Mouse (Mus musculus): ENCODE measurements at regions not wholly inside any gene's neighbourhood (a gene's known extent, or its start where the extent isn't known, plus 50 kb on each side); places are given as distances from the start of the nearest gene placed in this dataset.

DNA sequence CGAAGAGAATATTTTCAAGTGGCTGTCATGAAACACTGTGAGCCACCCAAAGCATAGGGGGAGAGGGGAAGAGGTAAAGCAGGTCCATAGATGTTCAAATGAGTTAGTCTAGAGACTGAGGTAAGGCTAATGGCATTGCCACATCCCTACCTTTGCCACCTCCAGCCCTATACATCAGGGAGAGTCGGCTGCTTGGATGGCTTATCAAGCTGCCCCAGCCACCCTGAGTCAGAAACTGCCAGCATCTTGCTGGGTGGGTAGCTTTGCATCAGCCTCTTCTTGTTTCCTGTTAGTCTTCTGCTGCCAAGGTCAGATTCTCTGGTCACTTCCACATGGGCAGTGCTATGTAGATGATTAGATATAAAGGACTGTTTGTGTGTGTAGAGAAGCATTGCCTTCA, 215.6 kb downstream of the Pik3r1 start:
- ATAC-seq: peak; percentile 69; the same call in 1 of the 2 replicates
- H3K9me3 ChIP-seq: no peaks in the 10 kb centered on the region
- H3K36me3 ChIP-seq: no peaks in the 10 kb centered on the region
- WGBS: 88% methylated on average over 2 of the region's 2 CpGs
- H3K4me2 ChIP-seq (replicated peaks): no peak overlapping the region
- no peak overlapping the region for H3K4me3 ChIP-seq (replicated peaks)
- peaks cover 4% of the 10 kb centered on the region for H3K4me1 ChIP-seq (replicated peaks)
- no peak overlapping the region for H3K27ac ChIP-seq
- no peaks in the 10 kb centered on the region for H3K27me3 ChIP-seq (replicated peaks)
- H3K9ac ChIP-seq: no peak overlapping the region

DNA sequence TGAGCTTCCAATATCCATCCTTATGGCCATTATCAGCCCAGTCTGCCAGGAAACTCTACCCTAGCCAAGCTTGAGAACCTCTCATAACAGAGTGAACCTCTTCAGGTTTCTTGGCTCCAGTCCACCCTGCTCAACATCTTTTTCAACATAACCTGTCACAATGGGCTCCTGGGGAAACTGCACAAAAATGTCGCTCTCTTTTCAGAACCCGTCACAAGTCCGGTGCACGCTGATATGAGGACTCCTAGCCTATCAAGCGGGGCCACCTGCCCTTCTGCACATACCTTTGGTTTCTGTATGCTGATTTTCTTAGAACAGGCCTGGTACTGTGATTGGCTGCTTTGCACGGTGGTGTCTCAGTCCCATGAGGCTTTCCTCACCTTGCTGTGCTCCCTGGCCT, 216.9 kb downstream of the Pik3r1 start:
- Histone ChIP-seq H3K4me3 (replicated peaks) (no peak overlapping the region), H3K9me3 (no peaks in the 10 kb centered on the region), H3K36me3 (no peaks in the 10 kb centered on the region), H3K27ac (no peak overlapping the region), H3K9ac (no peak overlapping the region), H3K4me2 (replicated peaks) (no peak overlapping the region), H3K4me1 (replicated peaks) (peaks cover 4% of the 10 kb centered on the region), H3K27me3 (replicated peaks) (no peaks in the 10 kb centered on the region)
- peak; percentile 56; the same call in 1 of the 2 replicates for ATAC-seq
- 85% methylated on average over 6 of the region's 6 CpGs for WGBS

DNA sequence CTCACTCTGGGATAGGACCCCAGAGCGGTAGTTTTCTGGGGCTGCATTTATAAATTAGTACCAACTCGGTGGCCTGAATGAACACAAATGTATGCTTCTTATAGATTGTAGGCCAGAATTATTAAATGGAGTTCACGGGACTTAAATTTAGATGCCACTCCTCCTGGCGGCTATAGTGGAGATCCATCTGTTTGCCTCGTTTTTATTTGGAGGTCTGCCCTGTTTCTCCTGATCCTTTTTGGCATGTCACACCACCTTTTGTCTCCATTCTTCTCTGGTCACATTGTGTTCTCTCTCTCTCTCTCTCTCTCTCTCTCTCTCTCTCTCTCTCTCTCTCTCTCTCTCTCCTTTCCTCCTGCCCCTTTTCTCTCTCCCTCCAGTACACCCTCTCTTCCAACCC, 217.5 kb downstream of the Pik3r1 start:
- WGBS: 86% methylated on average over 5 of the region's 5 CpGs
- Histone ChIP-seq H3K4me2 (replicated peaks) (no peak overlapping the region), H3K27me3 (replicated peaks) (no peaks in the 10 kb centered on the region), H3K9ac (no peak overlapping the region), H3K9me3 (no peaks in the 10 kb centered on the region), H3K4me1 (replicated peaks) (peaks cover 4% of the 10 kb centered on the region), H3K4me3 (replicated peaks) (no peak overlapping the region), H3K27ac (no peak overlapping the region), H3K36me3 (no peaks in the 10 kb centered on the region)
- no peak for ATAC-seq

DNA sequence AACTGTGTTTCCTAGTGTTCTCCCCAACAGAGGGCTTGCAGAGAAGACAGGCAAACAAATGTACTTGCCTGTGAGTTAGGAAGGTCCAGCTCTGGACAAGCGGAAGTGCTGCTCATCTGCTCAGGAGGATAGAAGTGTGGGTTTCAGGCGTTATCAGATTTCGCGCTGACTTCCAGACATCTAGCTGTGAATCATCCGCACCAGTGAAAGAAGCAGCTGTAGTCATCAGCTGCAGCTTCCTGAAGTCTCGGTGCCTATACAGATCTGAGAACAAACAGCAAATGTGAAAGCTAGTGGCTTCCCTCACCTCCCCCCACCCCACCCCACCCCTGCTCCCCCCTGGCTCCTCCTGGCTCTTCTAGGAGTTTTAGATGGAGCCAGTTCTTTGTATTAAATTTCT, 220.1 kb downstream of the Pik3r1 start:
- no peaks in the 10 kb centered on the region for H3K27me3 ChIP-seq (replicated peaks)
- no peak overlapping the region for H3K9ac ChIP-seq
- H3K27ac ChIP-seq: no peak overlapping the region
- H3K4me1 ChIP-seq (replicated peaks): peaks cover under 1% of the 10 kb centered on the region; the same call in 1 of the 2 replicates
- H3K4me3 ChIP-seq (replicated peaks): no peak overlapping the region
- 26% methylated on average over 6 of the region's 6 CpGs for WGBS
- H3K36me3 ChIP-seq: no peaks in the 10 kb centered on the region
- ATAC-seq: no peak
- no peaks in the 10 kb centered on the region for H3K9me3 ChIP-seq
- peak overlapping the region; percentile 14; the same call in 1 of the 2 replicates for H3K4me2 ChIP-seq (replicated peaks)

DNA sequence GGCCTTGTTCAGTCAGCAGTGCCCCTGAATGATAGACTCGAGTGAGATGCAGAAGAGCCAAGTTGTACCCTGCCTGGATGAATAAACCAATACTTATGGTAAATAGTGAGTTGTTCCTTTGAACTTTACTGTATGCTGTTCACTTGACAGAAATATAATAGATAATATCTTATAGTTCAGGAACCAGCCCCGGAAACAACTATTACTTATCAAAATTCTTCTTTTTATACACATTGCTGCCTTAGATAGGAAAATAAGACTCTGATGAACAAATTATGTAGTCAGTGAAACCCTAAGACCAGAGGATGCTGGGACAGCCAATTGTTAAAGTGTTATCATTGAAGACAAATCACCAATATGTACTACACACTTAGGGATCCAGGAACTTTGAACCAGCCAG, 220.7 kb downstream of the Pik3r1 start:
- H3K27me3 ChIP-seq (replicated peaks): no peaks in the 10 kb centered on the region
- no peaks in the 10 kb centered on the region for H3K4me1 ChIP-seq (replicated peaks)
- H3K9me3 ChIP-seq: no peaks in the 10 kb centered on the region
- H3K4me3 ChIP-seq (replicated peaks): no peak overlapping the region
- H3K27ac ChIP-seq: no peak overlapping the region
- WGBS: 82% methylated on average over 2 of the region's 2 CpGs
- H3K9ac ChIP-seq: no peak overlapping the region
- no peaks in the 10 kb centered on the region for H3K36me3 ChIP-seq
- no peak overlapping the region for H3K4me2 ChIP-seq (replicated peaks)
- no peak for ATAC-seq

DNA sequence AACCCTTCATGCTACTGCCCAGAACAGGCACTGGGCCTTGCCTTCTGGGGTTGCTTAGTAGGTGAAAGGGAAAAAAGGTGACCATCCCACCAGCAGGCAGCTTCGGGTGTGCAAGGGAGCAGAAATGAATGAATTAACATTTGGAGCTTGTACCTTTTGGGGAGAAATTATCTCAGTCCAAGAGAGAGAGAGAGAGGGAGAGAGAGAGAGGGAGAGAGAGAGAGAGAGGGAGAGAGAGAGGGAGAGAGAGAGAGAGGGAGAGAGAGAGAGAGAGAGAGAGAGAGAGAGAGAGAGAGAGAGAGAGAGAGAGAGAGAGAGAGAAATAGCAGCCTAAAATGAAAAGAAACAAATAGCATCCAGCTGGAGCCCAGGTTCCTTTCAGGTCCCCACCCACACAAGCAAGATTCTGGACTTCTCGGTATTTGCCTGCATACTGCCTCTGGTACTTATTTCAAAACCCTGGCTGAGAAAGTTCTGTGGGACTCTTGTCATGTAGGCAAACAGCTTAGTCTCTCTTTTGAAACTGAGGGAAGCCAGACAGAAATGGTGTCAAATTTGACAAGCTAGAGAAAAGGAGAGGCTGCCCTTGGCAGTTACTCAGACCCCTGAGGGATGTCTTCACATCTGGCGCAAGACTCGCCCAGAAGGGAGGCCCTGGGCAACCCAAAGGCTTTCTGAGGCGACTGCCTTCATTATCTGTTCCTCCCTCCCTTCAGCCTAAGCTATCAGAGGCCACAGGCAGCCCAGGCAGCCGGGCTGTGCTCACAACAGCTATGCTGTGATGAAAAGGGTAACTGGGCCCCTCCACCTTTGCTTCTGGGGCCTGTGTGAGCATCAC, 222.5 kb downstream of the Pik3r1 start:
- H3K4me1 ChIP-seq (replicated peaks): no peaks in the 10 kb centered on the region
- H3K36me3 ChIP-seq: no peaks in the 10 kb centered on the region
- 57% methylated on average over 6 of the region's 6 CpGs for WGBS
- H3K9me3 ChIP-seq: no peaks in the 10 kb centered on the region
- no peak overlapping the region for H3K4me2 ChIP-seq (replicated peaks)
- peak; percentile 94 for ATAC-seq
- no peak overlapping the region for H3K4me3 ChIP-seq (replicated peaks)
- no peaks in the 10 kb centered on the region for H3K27me3 ChIP-seq (replicated peaks)
- no peak overlapping the region for H3K27ac ChIP-seq
- no peak overlapping the region for H3K9ac ChIP-seq

DNA sequence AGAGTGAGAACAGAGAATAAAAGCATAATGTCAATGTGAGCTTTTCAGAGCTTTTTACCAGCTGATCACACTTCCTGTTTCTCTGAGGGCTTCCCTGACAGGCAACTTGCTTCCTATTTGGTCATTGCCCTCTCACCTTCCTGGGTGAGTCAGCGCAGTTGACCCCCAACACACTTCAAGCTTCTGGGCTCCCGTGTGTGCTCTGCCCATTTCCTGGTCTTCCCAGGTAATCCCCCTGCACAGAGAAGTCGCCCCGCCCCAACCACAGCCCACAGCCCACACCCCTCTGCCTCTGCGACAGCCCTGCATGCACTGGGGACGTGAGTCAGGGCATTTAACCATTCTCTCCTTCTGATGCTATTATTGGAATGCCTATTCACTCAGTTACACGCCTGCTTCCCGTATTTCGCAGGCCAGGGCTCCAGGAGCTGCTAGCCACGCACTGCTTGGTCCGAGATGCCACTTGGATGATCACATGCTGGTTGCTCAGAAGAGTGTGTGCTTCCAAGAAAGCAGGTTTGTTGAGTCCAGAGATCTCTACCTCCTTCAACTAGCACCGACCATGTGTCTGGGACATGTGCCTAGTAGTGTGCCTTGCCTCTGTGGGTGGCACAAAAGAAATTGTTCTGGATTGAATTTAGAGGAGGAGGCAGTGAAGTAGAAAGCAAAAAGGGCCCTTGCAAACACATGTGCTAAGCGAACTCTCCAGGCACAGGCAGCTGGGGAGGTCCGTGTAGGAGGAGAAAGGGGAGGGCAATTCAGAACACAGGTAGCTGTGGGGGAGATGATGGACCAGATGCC, 227.4 kb downstream of the Pik3r1 start:
- H3K4me2 ChIP-seq (replicated peaks): peak overlapping the region; percentile 36; the same call in 1 of the 2 replicates
- no peaks in the 10 kb centered on the region for H3K27me3 ChIP-seq (replicated peaks)
- WGBS: 38% methylated on average over 14 of the region's 14 CpGs
- H3K27ac ChIP-seq: no peak overlapping the region
- no peak overlapping the region for H3K9ac ChIP-seq
- H3K36me3 ChIP-seq: no peaks in the 10 kb centered on the region
- no peaks in the 10 kb centered on the region for H3K4me1 ChIP-seq (replicated peaks)
- H3K4me3 ChIP-seq (replicated peaks): no peak overlapping the region
- H3K9me3 ChIP-seq: no peaks in the 10 kb centered on the region
- ATAC-seq: peak; percentile 85

DNA sequence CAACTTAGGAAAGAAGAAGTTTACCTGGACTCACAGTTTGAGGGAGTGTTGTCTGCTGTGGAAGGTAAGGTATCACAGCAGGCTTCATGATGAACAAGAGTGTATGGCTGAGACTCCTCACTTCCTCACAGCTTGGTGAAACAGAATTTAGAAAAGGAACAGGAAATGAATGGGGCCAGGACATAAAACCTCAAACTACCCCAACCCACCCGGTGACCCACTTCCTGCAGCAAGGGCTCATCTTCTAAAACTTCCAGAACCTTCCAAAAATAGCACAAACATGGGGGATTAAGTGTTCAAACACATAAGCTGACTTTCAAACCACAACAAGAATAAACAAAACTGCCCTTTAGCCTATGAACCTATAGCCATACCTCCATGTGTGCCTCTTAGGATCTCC, 229.9 kb downstream of the Pik3r1 start:
- H3K36me3 ChIP-seq: no peaks in the 10 kb centered on the region
- no peaks in the 10 kb centered on the region for H3K4me1 ChIP-seq (replicated peaks)
- no peaks in the 10 kb centered on the region for H3K27me3 ChIP-seq (replicated peaks)
- WGBS: 78% methylated on average over 1 of the region's 1 CpGs
- no peak overlapping the region for H3K4me2 ChIP-seq (replicated peaks)
- no peak overlapping the region for H3K27ac ChIP-seq
- ATAC-seq: no peak
- H3K9me3 ChIP-seq: no peaks in the 10 kb centered on the region
- H3K9ac ChIP-seq: no peak overlapping the region
- H3K4me3 ChIP-seq (replicated peaks): no peak overlapping the region

DNA sequence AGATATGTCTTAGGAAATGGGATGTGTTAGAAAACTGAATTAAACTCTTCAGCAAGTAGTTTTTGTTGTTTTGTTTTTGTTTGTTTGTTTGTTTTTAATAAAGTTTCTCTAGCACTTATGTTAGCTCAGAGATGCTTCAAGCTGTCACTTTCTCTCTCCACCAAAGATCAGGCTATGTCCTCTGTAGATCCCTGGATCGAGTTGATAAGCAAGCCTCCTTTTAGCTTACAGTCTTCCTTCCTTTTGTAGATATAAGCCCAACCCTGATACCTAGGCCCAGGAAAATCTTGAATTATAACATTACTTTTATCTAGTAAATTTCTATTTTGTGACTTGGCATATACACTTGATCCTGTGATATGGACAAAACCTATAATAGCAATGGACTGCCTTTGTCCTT, 232.0 kb downstream of the Pik3r1 start:
- Histone ChIP-seq H3K36me3 (no peaks in the 10 kb centered on the region), H3K4me2 (replicated peaks) (no peak overlapping the region), H3K27me3 (replicated peaks) (no peaks in the 10 kb centered on the region), H3K9ac (no peak overlapping the region), H3K9me3 (no peaks in the 10 kb centered on the region), H3K4me3 (replicated peaks) (no peak overlapping the region), H3K4me1 (replicated peaks) (no peaks in the 10 kb centered on the region), H3K27ac (no peak overlapping the region)
- WGBS: 96% methylated on average over 1 of the region's 1 CpGs
- no peak for ATAC-seq

DNA sequence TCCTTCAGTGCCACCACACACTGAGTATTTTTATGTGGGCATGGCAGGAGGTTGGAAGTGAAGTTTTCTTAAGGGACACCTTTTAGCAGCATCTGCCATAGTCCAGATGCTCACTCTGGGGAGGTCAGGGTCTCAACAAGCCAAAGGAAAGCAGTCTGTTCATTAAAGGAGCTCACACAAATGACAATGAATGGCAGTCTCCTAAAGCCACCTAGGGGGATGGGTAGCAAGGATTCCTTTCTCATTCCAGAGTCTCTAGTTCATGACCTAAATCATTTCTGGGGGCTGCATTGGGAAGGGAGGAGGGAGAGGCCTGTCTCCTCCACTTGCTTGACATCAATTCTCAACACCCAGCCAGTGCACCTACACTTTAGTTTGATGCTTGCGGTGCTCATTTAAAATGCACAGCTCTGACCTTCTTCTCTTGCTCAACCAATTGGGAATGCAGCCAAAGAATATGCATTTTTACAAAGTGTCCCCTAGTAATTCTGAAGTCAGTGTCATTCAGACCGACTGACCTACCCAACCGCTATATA, 232.6 kb downstream of the Pik3r1 start:
- 85% methylated on average over 3 of the region's 3 CpGs for WGBS
- H3K9ac ChIP-seq: no peak overlapping the region

DNA sequence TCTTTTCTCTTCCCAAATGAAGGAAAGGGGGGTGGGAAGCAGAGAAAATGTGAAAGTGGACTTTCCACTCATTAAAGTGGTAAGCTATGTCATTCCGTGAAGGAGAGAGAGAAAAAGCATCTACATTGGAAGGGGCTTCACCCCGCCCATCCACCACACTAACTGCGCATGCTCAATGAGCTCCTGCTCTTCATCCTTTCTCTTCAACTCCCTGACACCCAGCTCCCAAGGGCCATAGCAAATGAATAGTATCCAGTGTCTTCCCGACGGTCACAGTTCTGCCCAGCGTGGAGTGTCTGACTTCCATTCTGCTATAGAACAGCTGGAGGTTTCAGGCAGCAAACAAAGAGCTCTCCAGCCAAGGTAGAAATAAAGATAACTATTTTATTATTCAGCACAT, 233.5 kb downstream of the Pik3r1 start:
- 67% methylated on average over 6 of the region's 6 CpGs for WGBS
- H3K36me3 ChIP-seq: no peaks in the 10 kb centered on the region
- H3K9ac ChIP-seq: no peak overlapping the region
- no peaks in the 10 kb centered on the region for H3K9me3 ChIP-seq
- H3K27me3 ChIP-seq (replicated peaks): no peaks in the 10 kb centered on the region
- no peak overlapping the region for H3K4me3 ChIP-seq (replicated peaks)
- H3K27ac ChIP-seq: no peak overlapping the region
- H3K4me2 ChIP-seq (replicated peaks): no peak overlapping the region
- ATAC-seq: no peak
- H3K4me1 ChIP-seq (replicated peaks): no peaks in the 10 kb centered on the region

More for the DNA sequence above, 232.6 kb downstream of the Pik3r1 start:
- Histone ChIP-seq H3K27me3 (replicated peaks) (no peaks in the 10 kb centered on the region), H3K4me2 (replicated peaks) (no peak overlapping the region), H3K4me3 (replicated peaks) (no peak overlapping the region), H3K27ac (no peak overlapping the region), H3K9me3 (no peaks in the 10 kb centered on the region), H3K36me3 (no peaks in the 10 kb centered on the region), H3K4me1 (replicated peaks) (no peaks in the 10 kb centered on the region)
- ATAC-seq: no peak

DNA sequence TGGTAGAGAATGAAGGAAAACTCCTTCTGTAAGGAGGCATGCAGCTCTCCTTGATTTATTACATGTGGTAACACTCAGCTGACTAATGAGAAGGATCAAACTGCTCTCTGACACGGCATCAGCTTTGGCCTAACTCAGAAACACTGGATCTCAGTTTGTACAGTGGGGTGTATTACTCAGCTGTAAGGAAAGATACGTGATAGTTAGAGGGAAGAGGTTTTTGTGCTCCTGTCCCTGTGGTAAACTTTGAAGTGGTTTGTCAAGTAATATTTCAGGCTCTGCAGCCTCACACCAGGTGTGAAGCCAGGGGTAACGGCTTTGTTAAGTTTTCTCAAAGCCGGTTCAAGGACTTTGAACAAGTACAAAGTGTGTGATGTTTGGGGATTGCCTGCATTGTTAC, 235.1 kb downstream of the Pik3r1 start:
- H3K27me3 ChIP-seq (replicated peaks): no peaks in the 10 kb centered on the region
- ATAC-seq: no peak
- no peak overlapping the region for H3K9ac ChIP-seq
- no peaks in the 10 kb centered on the region for H3K4me1 ChIP-seq (replicated peaks)
- H3K36me3 ChIP-seq: no peaks in the 10 kb centered on the region
- no peak overlapping the region for H3K27ac ChIP-seq
- no peak overlapping the region for H3K4me3 ChIP-seq (replicated peaks)
- WGBS: 54% methylated on average over 4 of the region's 4 CpGs
- no peaks in the 10 kb centered on the region for H3K9me3 ChIP-seq
- no peak overlapping the region for H3K4me2 ChIP-seq (replicated peaks)
